Mouse (Mus musculus): ENCODE data around the gene Kcp. TPM values are rescaled to one million over a fixed set of nuclear protein-coding genes. Genes with fewer than 3 reads are reported as not detected.

Kcp gene
- polyA plus RNA-seq, 1 experiment from 2014 or later: 27.9 TPM

- no peak overlapping the region for H3K4me2 ChIP-seq
- H3K4me3 ChIP-seq (replicated peaks): no peak overlapping the region
- H3K4me1 ChIP-seq: peaks cover 45% of the 10 kb centered on the region
- H3K27ac ChIP-seq: no peak overlapping the region
- no peaks in the 10 kb centered on the region for H3K9me3 ChIP-seq (replicated peaks)
- H3K36me3 ChIP-seq: no peaks in the 10 kb centered on the region
- WGBS: 36% methylated on average over 5 of the region's 5 CpGs
- no peak for ATAC-seq (replicated peaks; ENCODE audit: low FRiP score)
- H3K27me3 ChIP-seq: peaks cover 35% of the 10 kb centered on the region
- no peak overlapping the region for H3K9ac ChIP-seq
These were observed 76.3 kb downstream of the Kcp start for GRCm38 (mm10) chr6:29431473-29431872.

GRCm38 (mm10) chr6:29430681-29431420 is 76.9 kb downstream of the Kcp start:
- Histone ChIP-seq H3K4me1 (peaks cover 39% of the 10 kb centered on the region), H3K36me3 (no peaks in the 10 kb centered on the region), H3K27me3 (peaks cover 35% of the 10 kb centered on the region), H3K4me2 (no peak overlapping the region), H3K9ac (no peak overlapping the region), H3K9me3 (replicated peaks) (no peaks in the 10 kb centered on the region), H3K27ac (no peak overlapping the region), H3K4me3 (replicated peaks) (no peak overlapping the region)
- 51% methylated on average over 15 of the region's 15 CpGs for WGBS
- no peak for ATAC-seq (replicated peaks; ENCODE audit: low FRiP score)

DNA sequence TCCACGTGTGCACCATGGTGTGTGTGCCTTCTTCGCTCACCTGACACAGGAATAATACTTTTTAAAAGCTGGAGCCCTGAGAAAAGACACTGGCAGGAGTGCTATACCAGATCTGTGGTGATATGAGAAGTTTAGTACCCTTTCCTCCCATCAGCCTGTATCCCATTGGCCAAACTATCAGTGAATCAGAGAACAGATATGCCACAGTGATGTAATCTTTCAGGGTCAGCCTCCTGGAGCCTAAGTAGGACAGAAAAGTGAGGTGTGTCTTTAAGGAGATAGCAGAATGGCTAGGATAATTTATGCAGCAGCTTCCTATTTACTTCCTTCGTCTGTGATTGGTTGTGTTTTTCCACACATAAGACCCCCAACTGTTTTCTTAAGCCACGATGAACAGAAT is 79.6 kb downstream of the Kcp start:
- no peaks in the 10 kb centered on the region for H3K9me3 ChIP-seq (replicated peaks)
- H3K27ac ChIP-seq: no peak overlapping the region
- WGBS: 70% methylated on average over 4 of the region's 4 CpGs
- H3K27me3 ChIP-seq: peaks cover 21% of the 10 kb centered on the region
- H3K4me3 ChIP-seq (replicated peaks): no peak overlapping the region
- no peak overlapping the region for H3K9ac ChIP-seq
- ATAC-seq (replicated peaks; ENCODE audit: low FRiP score): no peak
- H3K4me1 ChIP-seq: peaks cover 12% of the 10 kb centered on the region
- H3K4me2 ChIP-seq: no peak overlapping the region
- H3K36me3 ChIP-seq: no peaks in the 10 kb centered on the region

DNA sequence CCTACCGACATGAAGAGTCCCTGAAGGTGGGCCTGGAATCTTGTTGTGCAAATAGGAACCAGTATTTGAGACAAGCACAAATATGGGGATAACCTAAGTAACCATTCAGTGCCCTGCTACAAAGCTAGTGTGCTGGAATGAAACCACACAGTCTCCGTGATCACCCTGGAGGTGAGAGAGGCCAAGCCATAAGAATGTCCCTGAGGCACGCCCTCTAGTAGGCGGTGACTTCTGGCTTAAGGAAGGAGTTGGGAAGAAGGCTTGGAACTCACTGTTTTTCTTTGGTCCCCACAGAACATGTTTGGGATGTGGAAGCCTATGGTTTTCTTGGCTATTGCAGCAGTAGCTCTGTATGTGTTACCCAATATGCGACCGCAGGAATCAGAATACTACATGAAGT is 81.4 kb downstream of the Kcp start:
- ATAC-seq (replicated peaks; ENCODE audit: low FRiP score): no peak
- no peak overlapping the region for H3K4me2 ChIP-seq
- H3K27ac ChIP-seq: no peak overlapping the region
- no peak overlapping the region for H3K4me3 ChIP-seq (replicated peaks)
- no peaks in the 10 kb centered on the region for H3K36me3 ChIP-seq
- H3K9ac ChIP-seq: no peak overlapping the region
- peaks cover 4% of the 10 kb centered on the region; the same call in 1 of the 2 replicates for H3K27me3 ChIP-seq
- H3K4me1 ChIP-seq: 0 out of 2 replicates have a peak, but pooled peaks cover under 1% of the 10 kb centered on the region
- 74% methylated on average over 6 of the region's 6 CpGs for WGBS
- no peaks in the 10 kb centered on the region for H3K9me3 ChIP-seq (replicated peaks)

- Histone ChIP-seq H3K36me3 (no peaks in the 10 kb centered on the region), H3K27ac (no peak overlapping the region), H3K9ac (no peak overlapping the region), H3K4me1 (no peaks in the 10 kb centered on the region), H3K9me3 (replicated peaks) (no peaks in the 10 kb centered on the region), H3K4me3 (replicated peaks) (no peak overlapping the region), H3K27me3 (no peaks in the 10 kb centered on the region), H3K4me2 (no peak overlapping the region)
- WGBS: 84% methylated on average over 8 of the region's 8 CpGs
- no peak for ATAC-seq (replicated peaks; ENCODE audit: low FRiP score)
These were observed 82.6 kb downstream of the Kcp start for GRCm38 (mm10) chr6:29425118-29425517.

Other genes with a start within 250 kb of the Kcp start
- gene Hilpda, start 235.5 kb downstream of the Kcp start, polyA plus RNA-seq (2015; fragmentation: Nextera tagmentation; extraction: Ambion mirVana): 30.2 and 33.2 TPM in 2 replicates
- 0.28 and 0.32 TPM in 2 replicates for gene Fam71f2, start 228.4 kb downstream of the Kcp start, polyA plus RNA-seq (2015; fragmentation: Nextera tagmentation; extraction: Ambion mirVana)
- gene Fam71f1, start 188.8 kb downstream of the Kcp start, polyA plus RNA-seq (2015; fragmentation: Nextera tagmentation; extraction: Ambion mirVana): 0.12 and 0.22 TPM in 2 replicates
- gene Calu, start 159.9 kb downstream of the Kcp start, polyA plus RNA-seq (2015; fragmentation: Nextera tagmentation; extraction: Ambion mirVana): 382 and 391 TPM in 2 replicates
- 0.26 and 0.29 TPM in 2 replicates for gene Opn1sw, start 119.5 kb downstream of the Kcp start, polyA plus RNA-seq (2015; fragmentation: Nextera tagmentation; extraction: Ambion mirVana)
- 22.5 and 22.6 TPM in 2 replicates for gene Ccdc136, start 111.6 kb downstream of the Kcp start, polyA plus RNA-seq (2015; fragmentation: Nextera tagmentation; extraction: Ambion mirVana)
- 7.7 and 9.3 TPM in 2 replicates for gene Flnc, start 74.7 kb downstream of the Kcp start, polyA plus RNA-seq (2015; fragmentation: Nextera tagmentation; extraction: Ambion mirVana)
- gene Atp6v1f, start 40.2 kb downstream of the Kcp start, polyA plus RNA-seq (2015; fragmentation: Nextera tagmentation; extraction: Ambion mirVana): 268 and 287 TPM in 2 replicates
- not detected in 2 replicates for gene Atp6v1fnb, start 36.5 kb downstream of the Kcp start, polyA plus RNA-seq (2015; fragmentation: Nextera tagmentation; extraction: Ambion mirVana)
- 6.1 and 7.4 TPM in 2 replicates for gene Irf5, start 18.7 kb upstream of the Kcp start, polyA plus RNA-seq (2015; fragmentation: Nextera tagmentation; extraction: Ambion mirVana)
- gene Tnpo3, start 101.9 kb upstream of the Kcp start, polyA plus RNA-seq (2015; fragmentation: Nextera tagmentation; extraction: Ambion mirVana): 91.3 and 93.2 TPM in 2 replicates
- gene Tspan33, start 186.3 kb upstream of the Kcp start, polyA plus RNA-seq (2015; fragmentation: Nextera tagmentation; extraction: Ambion mirVana): 19.0 and 19.2 TPM in 2 replicates
- gene Smo, start 227.6 kb upstream of the Kcp start, polyA plus RNA-seq (2015; fragmentation: Nextera tagmentation; extraction: Ambion mirVana): 50.7 and 55.0 TPM in 2 replicates